Mouse (Mus musculus) hindbrain, postnatal 0 days (tissue): ENCODE measurements around the gene Olfr1371. TPM values are rescaled to one million over a fixed set of nuclear protein-coding genes. Genes with fewer than 3 reads are reported as not detected.

Source experiments
- ATAC-seq: fragments of 200-750 bp; cut with Nextera tagmentation; 2 replicates; pipeline ENCODE4 v1.8.0; 2017; ENCODE audit warnings: mild to moderate bottlenecking, moderate TSS enrichment, moderate library complexity
- DNase-seq: peaks from one replicate; pipeline ENCODE4 v3.0.0-alpha.2; 2015; ENCODE audit warnings: low spot score
- H3K27ac ChIP-seq: fragments of 300-500 bp; sonication (generic); 2 replicates; pipeline ENCODE4 v1.5.1; 2014; ENCODE audit warnings: mild to moderate bottlenecking
- H3K27me3 ChIP-seq: fragments of 300-500 bp; sonication (generic); 2 replicates; pipeline ENCODE4 v1.6.1; 2014; ENCODE audit warnings: low read length, mixed read lengths; ENCODE audit not compliant: insufficient read depth
- H3K36me3 ChIP-seq: fragments of 300-500 bp; sonication (generic); 2 replicates; pipeline ENCODE4 v1.6.1; 2014; ENCODE audit warnings: low read length, mixed read lengths; ENCODE audit not compliant: insufficient read depth
- H3K4me1 ChIP-seq: fragments of 300-500 bp; sonication (generic); 2 replicates; pipeline ENCODE4 v1.6.1; 2014; ENCODE audit warnings: antibody characterized with exemption, low read length, mixed read lengths; ENCODE audit not compliant: insufficient read depth
- H3K4me2 ChIP-seq: fragments of 300-500 bp; sonication (generic); 2 replicates; pipeline ENCODE4 v1.6.1; 2014; ENCODE audit warnings: low read depth, mild to moderate bottlenecking, low read length, moderate library complexity, mixed read lengths
- H3K4me3 ChIP-seq: fragments of 300-500 bp; sonication (generic); 2 replicates; pipeline ENCODE4 v1.5.1; 2014; ENCODE audit warnings: low read length
- H3K9ac ChIP-seq: fragments of 300-500 bp; sonication (generic); replicated peaks from 2 replicates; pipeline ENCODE4 v1.6.1; 2014; ENCODE audit warnings: mild to moderate bottlenecking, low read length, moderate library complexity, mixed read lengths
- H3K9me3 ChIP-seq: fragments of 300-500 bp; sonication (generic); 2 replicates; pipeline ENCODE4 v1.6.1; 2016; ENCODE audit warnings: low read length, mixed read lengths
- CTCF ChIP-seq: IDR thresholded peaks from 2 replicates; pipeline ENCODE4 v1.5.1; 2016; ENCODE audit warnings: antibody characterized with exemption, control low read depth, low read depth
- WGBS: fragments of 180-500 bp; shearing (Covaris S2); extraction: QIAGEN DNeasy Blood & Tissue Kit; methylation state at CpG from one replicate; pipeline ENCODE4 v1.1.7; 2014; 5-methylcytosine and 5-hydroxymethylcytosine counted together
- polyA plus RNA-seq: library from polyadenylated mRNA; unstranded; fragments of >200 nt; fragmentation: Nextera tagmentation; extraction: Ambion mirVana; gene quantifications from 2 replicates; pipeline ENCODE4 v1.2.1, GENCODE M21; 2015
- total RNA-seq: library from RNA; depleted of rRNA; stranded (reverse); fragments of >200 nt; gene quantifications from 2 replicates; pipeline ENCODE4 v1.2.3, GENCODE M21; 2014

The Olfr1371 gene
- total and polyA plus RNA-seq, 2 experiments from 2014 or later: not detected

DNA sequence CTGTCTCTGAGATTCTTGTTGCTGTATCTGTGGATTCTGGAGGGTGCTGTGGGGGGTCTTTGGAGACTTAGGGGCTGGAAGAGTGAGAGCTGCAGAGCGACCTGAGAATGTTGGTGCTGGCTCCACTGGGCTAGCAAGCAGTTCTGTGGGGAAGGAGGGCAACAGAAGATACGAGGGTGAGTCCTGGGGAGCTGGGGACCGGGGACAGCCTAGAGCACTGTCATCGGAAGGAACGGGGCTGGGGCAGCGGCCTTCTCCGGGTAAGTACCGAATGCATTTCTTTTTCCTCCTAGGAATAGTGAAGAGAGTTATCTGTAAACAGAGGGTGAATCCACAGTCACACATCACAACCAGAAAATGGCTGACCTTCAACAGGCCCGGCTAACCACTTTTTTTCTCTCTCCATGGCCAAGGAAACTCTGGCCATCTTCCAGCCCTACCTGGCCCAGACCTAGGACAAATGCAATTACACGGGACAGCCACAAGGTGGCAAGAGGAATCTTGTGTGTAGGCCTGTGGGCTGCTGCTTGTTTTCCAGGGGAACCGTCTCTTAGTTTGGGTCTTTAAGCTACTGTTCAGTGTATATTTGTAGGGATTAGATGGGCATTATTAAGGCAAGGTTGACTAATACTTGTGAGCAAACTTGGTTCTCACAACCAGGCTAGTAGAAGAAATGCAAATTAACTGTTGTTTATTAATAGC, 40.0 kb upstream of the Olfr1371 start:
- DNase-seq: peak; percentile 84
- Histone ChIP-seq H3K27me3 (no peaks in the 10 kb centered on the region), H3K4me3 (no peak overlapping the region), H3K4me1 (no peaks in the 10 kb centered on the region), H3K4me2 (no peak overlapping the region), H3K36me3 (peaks cover 10% of the 10 kb centered on the region; the same call in 1 of the 2 replicates), H3K9me3 (no peaks in the 10 kb centered on the region), H3K27ac (no peak overlapping the region), H3K9ac (no peak overlapping the region)
- peak; percentile 96 for TF ChIP-seq CTCF
- peak; percentile 74; the same call in 1 of the 2 replicates for ATAC-seq
- WGBS: 64% methylated on average over 11 of the region's 11 CpGs

DNA sequence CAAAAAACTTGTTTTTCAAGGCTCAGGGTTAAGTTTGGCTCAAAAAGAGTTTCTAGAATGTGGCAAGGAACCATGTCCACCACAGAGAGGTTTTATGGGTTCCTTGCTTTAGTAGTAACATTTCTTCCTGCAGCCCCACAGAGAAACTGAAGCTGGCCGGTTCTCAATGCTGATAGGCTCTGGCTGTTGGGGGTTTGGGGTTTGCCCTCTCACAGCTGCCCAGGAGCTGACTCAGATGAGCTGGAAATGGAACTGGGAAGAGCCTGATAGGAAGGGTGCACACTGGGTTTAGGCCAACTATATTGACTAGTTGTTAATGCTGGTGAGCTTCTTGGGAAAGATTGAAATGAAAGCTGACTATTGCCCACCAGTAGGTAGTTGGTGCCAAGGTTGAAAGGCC, 38.9 kb upstream of the Olfr1371 start:
- H3K4me1 ChIP-seq: no peaks in the 10 kb centered on the region
- H3K4me3 ChIP-seq: no peak overlapping the region
- ATAC-seq (no peak), DNase-seq (no peak)
- no peaks in the 10 kb centered on the region for H3K27me3 ChIP-seq
- H3K27ac ChIP-seq: no peak overlapping the region
- no peaks in the 10 kb centered on the region for H3K9me3 ChIP-seq
- no peak overlapping the region for H3K9ac ChIP-seq
- H3K4me2 ChIP-seq: no peak overlapping the region
- H3K36me3 ChIP-seq: peaks cover 10% of the 10 kb centered on the region; the same call in 1 of the 2 replicates
- 70% methylated on average over 1 of the region's 1 CpGs for WGBS
- TF ChIP-seq CTCF: no peak

DNA sequence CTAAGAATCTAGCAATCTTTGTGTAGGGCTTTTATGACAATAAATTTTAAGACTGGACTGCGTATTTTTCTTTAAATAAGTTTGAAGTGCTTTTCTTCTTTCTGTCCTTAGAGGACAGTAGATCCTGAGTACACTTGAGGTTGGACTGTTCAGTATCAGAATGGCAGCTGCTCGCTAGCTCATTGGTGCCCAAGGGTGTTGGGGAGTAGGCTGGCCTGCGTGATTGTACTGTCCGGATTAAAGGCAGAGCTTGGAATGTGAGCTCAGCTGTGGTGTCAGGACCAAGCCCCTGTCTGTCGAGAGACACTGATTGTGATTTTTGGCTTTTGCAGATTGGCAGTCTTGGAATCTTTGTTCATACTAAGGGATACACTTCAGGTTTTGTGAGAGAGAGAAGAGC, 38.0 kb upstream of the Olfr1371 start:
- peaks cover 7% of the 10 kb centered on the region; the same call in 1 of the 2 replicates for H3K36me3 ChIP-seq
- H3K9me3 ChIP-seq: no peaks in the 10 kb centered on the region
- TF ChIP-seq CTCF: no peak
- H3K27me3 ChIP-seq: no peaks in the 10 kb centered on the region
- H3K4me2 ChIP-seq: no peak overlapping the region
- H3K4me3 ChIP-seq: no peak overlapping the region
- no peaks in the 10 kb centered on the region for H3K4me1 ChIP-seq
- no peak overlapping the region for H3K27ac ChIP-seq
- 76% methylated on average over 5 of the region's 5 CpGs for WGBS
- ATAC-seq: no peak
- no peak overlapping the region for H3K9ac ChIP-seq
- no peak for DNase-seq

DNA sequence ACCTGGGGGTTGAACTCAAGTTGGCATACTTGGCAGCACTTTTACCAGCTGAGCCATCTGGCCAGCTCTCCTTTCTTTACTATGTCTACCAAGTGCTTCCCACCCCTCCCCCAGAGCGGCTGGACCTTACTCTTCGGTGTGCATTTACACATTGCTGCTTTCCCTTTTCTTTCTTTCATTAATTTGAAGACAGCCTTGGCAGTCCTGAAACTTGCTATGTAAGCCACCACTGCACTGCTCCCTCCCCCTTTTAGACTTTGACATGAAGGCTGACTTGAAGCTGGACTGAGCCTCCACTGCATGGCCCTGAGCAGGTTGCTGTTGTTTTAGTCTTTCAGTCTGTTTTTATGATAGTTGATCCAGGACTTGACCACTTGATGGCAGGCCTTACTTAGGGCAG, 35.7 kb upstream of the Olfr1371 start:
- peaks cover 11% of the 10 kb centered on the region; the same call in 1 of the 2 replicates for H3K36me3 ChIP-seq

DNA sequence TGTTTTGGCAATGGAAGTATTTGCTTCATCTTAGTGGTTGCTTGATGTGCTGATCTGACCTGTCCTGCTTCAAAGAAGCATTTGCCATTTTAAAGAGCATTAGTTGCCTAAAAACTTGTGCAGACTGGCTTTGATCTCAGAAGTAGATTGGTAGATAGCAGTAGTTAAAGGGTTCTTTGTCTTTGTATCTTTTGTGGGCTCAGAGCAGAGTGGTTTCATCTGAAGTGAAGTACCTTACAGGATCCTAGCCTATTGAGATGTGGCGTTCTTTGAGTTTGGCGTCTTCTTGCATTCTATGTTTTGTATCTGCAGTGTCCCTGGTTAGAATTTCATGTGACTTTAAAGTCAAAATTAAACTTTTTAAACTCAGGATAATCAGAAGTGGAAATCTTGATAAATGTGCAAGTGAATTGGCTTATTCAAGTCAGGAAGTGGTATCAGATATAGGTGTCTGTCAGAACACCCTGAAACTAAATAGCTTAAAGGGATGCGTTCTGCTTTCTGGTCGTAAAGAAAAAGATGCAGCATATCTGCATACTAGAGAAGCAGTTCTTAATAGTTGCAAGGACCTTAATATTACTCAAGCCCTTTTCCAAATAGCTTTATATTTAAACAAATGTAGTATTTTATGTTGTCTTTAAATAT, 27.2 kb upstream of the Olfr1371 start:
- H3K4me3 ChIP-seq: no peak overlapping the region
- ATAC-seq (no peak), DNase-seq (no peak)
- peaks cover 16% of the 10 kb centered on the region for H3K36me3 ChIP-seq
- no peaks in the 10 kb centered on the region for H3K27me3 ChIP-seq
- no peaks in the 10 kb centered on the region for H3K9me3 ChIP-seq
- TF ChIP-seq CTCF: no peak
- H3K4me2 ChIP-seq: no peak overlapping the region
- no peak overlapping the region for H3K9ac ChIP-seq
- WGBS: 95% methylated on average over 4 of the region's 4 CpGs
- no peaks in the 10 kb centered on the region for H3K4me1 ChIP-seq
- H3K27ac ChIP-seq: no peak overlapping the region

More for the DNA sequence above, 35.7 kb upstream of the Olfr1371 start:
- ATAC-seq (no peak), DNase-seq (no peak)
- H3K4me3 ChIP-seq: no peak overlapping the region
- H3K27ac ChIP-seq: no peak overlapping the region
- no peak for TF ChIP-seq CTCF
- WGBS: 81% methylated on average over 2 of the region's 2 CpGs
- H3K9ac ChIP-seq: no peak overlapping the region
- H3K4me1 ChIP-seq: no peaks in the 10 kb centered on the region
- no peak overlapping the region for H3K4me2 ChIP-seq
- H3K9me3 ChIP-seq: no peaks in the 10 kb centered on the region
- H3K27me3 ChIP-seq: no peaks in the 10 kb centered on the region

DNA sequence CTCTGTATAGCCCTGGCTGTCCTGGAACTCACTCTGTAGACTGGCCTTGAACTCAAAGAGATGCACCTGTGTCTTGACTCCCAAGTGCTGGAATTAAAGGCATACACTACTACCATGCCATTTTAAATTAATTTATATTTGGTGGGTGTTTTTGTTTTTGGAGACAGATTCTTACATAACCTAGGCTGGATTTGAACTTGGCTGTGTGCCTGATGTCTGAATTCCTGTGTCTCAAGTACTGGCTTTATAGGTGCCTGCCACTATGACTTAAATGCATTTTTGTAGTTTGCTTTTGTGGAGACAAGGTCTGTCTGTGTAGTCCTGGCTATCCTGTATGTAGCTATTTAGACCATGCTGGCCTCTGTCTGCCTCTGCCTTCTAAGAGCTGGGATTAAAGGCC, 20.7 kb upstream of the Olfr1371 start:
- H3K9me3 ChIP-seq: no peaks in the 10 kb centered on the region
- ATAC-seq: no peak
- no peaks in the 10 kb centered on the region for H3K27me3 ChIP-seq
- H3K9ac ChIP-seq: no peak overlapping the region
- peaks cover 6% of the 10 kb centered on the region; the same call in 1 of the 2 replicates for H3K36me3 ChIP-seq
- no peak overlapping the region for H3K27ac ChIP-seq
- TF ChIP-seq CTCF: no peak
- DNase-seq: no peak
- no peak overlapping the region for H3K4me2 ChIP-seq
- H3K4me3 ChIP-seq: no peak overlapping the region
- peaks cover 10% of the 10 kb centered on the region; the same call in 1 of the 2 replicates for H3K4me1 ChIP-seq

DNA sequence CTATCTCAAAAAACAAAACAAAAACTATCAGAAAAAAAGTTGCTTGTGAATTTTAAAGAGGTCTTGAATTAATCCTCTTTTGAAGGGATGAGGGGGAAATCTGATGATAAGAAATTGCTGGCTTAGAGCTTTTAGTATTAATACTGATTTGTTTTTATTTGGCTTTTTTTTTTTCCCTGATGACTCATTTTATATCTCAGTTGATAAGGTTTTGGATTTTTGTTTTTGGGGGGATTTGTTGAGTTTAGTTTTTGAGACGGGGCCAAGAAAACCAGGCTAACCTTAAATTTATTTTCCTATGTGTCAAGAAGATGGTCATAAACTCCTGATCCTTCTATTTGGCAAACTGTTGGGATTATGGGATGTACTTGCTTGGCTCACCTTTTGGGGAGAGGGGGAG, 20.1 kb upstream of the Olfr1371 start:
- Histone ChIP-seq H3K27me3 (no peaks in the 10 kb centered on the region), H3K4me3 (no peak overlapping the region), H3K4me1 (peaks cover 10% of the 10 kb centered on the region; the same call in 1 of the 2 replicates), H3K9me3 (no peaks in the 10 kb centered on the region), H3K36me3 (peaks cover 6% of the 10 kb centered on the region; the same call in 1 of the 2 replicates), H3K9ac (no peak overlapping the region), H3K27ac (no peak overlapping the region), H3K4me2 (peak overlapping the region; percentile 86; the same call in 1 of the 2 replicates)
- ATAC-seq (no peak), DNase-seq (no peak)
- TF ChIP-seq CTCF: no peak
- WGBS: 91% methylated on average over 1 of the region's 1 CpGs
